Mouse (Mus musculus): Measurements from ENCODE around the gene Arl5b. TPM values are rescaled to one million over a fixed set of nuclear protein-coding genes. Genes with fewer than 3 reads are reported as not detected.

Arl5b gene
- 62.8 TPM for polyA plus RNA-seq (2014; fragmentation: Illumina TruSeq; extraction: RNeasy Lipid Tissue Mini Kit (QIAGEN cat#74804); ENCODE audit: low read depth, low replicate concordance)

GRCm38 (mm10) chr2:15049117-15049873, at the start of gene Arl5b:
Arl5b (plus strand) TSS chr2:15049395.

GRCm38 (mm10) chr2:15054945-15055637, 5.9 kb downstream of the Arl5b start, which contains the start of gene Nsun6:
Nsun6 (minus strand) TSS chr2:15055069.

Other genes with a start within 250 kb of the Arl5b start
- gene Nsun6, start 5.7 kb downstream of the Arl5b start, polyA plus RNA-seq (2014; fragmentation: Illumina TruSeq; extraction: RNeasy Lipid Tissue Mini Kit (QIAGEN cat#74804); ENCODE audit: low read depth, low replicate concordance): 30.7 TPM

Measured in testis, adult 10 weeks (tissue).